8 mouse cellular contexts compared by ENCODE assay signal in genomic region chr4:132756974-132757373, GRCm38 (mm10). TPM values are rescaled to one million over a fixed set of nuclear protein-coding genes. Genes with fewer than 3 reads are reported as not detected.
DNase-seq lines count a peak whose midpoint lies in the region; ATAC-seq and TF ChIP-seq lines count a peak whose summit lies in the region.

TSS of gene Smpdl3b (minus strand) at chr4:132757252.

- peaks cover 5% of the 10 kb centered on the region; the same call in 1 of the 2 replicates for H3K27me3 ChIP-seq in forebrain, embryonic 14.5 days (replicated peaks; ENCODE audit: control insufficient read depth, insufficient read depth, low read length)
- 0 out of 2 replicates have a peak, but pooled peaks cover 3% of the 10 kb centered on the region for H3K27me3 ChIP-seq in heart, postnatal 0 days (ENCODE audit: control insufficient read depth, insufficient read depth, low read length)
- H3K27me3 ChIP-seq in liver, embryonic 15.5 days, result peaks cover 54% of the 10 kb centered on the region
- H3K27me3 ChIP-seq in neural tube, embryonic 11.5 days (ENCODE audit: control insufficient read depth, insufficient read depth, low read length), result 0 out of 2 replicates have a peak, but pooled peaks cover 2% of the 10 kb centered on the region

- H3K27ac ChIP-seq in bone marrow macrophage, adult 2 months (ENCODE audit: insufficient read depth, low read depth, low read length), result peak within 1 kb of the TSS; percentile 50
- H3K27ac ChIP-seq in forebrain, embryonic 14.5 days (ENCODE audit: low read depth, low read length), result no peak within 1 kb of the TSS
- no peak within 1 kb of the TSS for H3K27ac ChIP-seq in heart, postnatal 0 days (ENCODE audit: low read depth)
- H3K27ac ChIP-seq in liver, embryonic 15.5 days (replicated peaks), result no peak within 1 kb of the TSS
- no peak within 1 kb of the TSS for H3K27ac ChIP-seq in neural tube, embryonic 11.5 days (ENCODE audit: low read depth, low read length)

- no peaks in the 10 kb centered on the region for H3K36me3 ChIP-seq in forebrain, embryonic 14.5 days (ENCODE audit: control insufficient read depth, insufficient read depth, low read length)
- no peaks in the 10 kb centered on the region for H3K36me3 ChIP-seq in heart, postnatal 0 days (replicated peaks; ENCODE audit: control insufficient read depth, insufficient read depth, low read length)
- no peaks in the 10 kb centered on the region for H3K36me3 ChIP-seq in liver, embryonic 15.5 days (replicated peaks)
- H3K36me3 ChIP-seq in neural tube, embryonic 11.5 days (ENCODE audit: control insufficient read depth, insufficient read depth, low read length), result no peaks in the 10 kb centered on the region

- peak; percentile 89 for ATAC-seq in CD4-positive, CD25-positive, alpha-beta regulatory T cell, adult 4 months
- ATAC-seq in forebrain, embryonic 14.5 days, result peak; percentile 81
- ATAC-seq in heart, postnatal 0 days (ENCODE audit: insufficient read depth, low read depth), result peak; percentile 85
- ATAC-seq in liver, embryonic 15.5 days (ENCODE audit: insufficient read depth), result no peak
- ATAC-seq in neural tube, embryonic 11.5 days (ENCODE audit: insufficient read depth, low FRiP score, low TSS enrichment), result peak; percentile 38; the same call in 1 of the 2 replicates

- H3K4me1 ChIP-seq in bone marrow macrophage, adult 2 months (ENCODE audit: control insufficient read depth, insufficient read depth, low read length), result peaks cover 48% of the 10 kb centered on the region
- 0 out of 2 replicates have a peak, but pooled peaks cover 3% of the 10 kb centered on the region for H3K4me1 ChIP-seq in forebrain, embryonic 14.5 days (ENCODE audit: control insufficient read depth, insufficient read depth, low read length)
- 0 out of 2 replicates have a peak, but pooled peaks cover 6% of the 10 kb centered on the region for H3K4me1 ChIP-seq in heart, postnatal 0 days (ENCODE audit: control insufficient read depth, insufficient read depth)
- peaks cover 15% of the 10 kb centered on the region for H3K4me1 ChIP-seq in liver, embryonic 15.5 days (replicated peaks)
- H3K4me1 ChIP-seq in neural tube, embryonic 11.5 days (ENCODE audit: control insufficient read depth, insufficient read depth, low read length), result no peaks in the 10 kb centered on the region

- TF ChIP-seq CTCF in bone marrow macrophage, adult 2 months (IDR thresholded peaks at IDR 0.05; ENCODE audit: low read depth, low read length), result no peak
- peak; percentile 59 for TF ChIP-seq CTCF in heart, postnatal 0 days (IDR thresholded peaks at IDR 0.05; ENCODE audit: low read depth)

- TF ChIP-seq EP300 in heart, postnatal 0 days (IDR thresholded peaks at IDR 0.05; ENCODE audit: low read depth), result no peak

- H3K9ac ChIP-seq in forebrain, embryonic 14.5 days (ENCODE audit: low read length), result peak within 1 kb of the TSS; percentile 57
- H3K9ac ChIP-seq in heart, postnatal 0 days (replicated peaks; ENCODE audit: low read depth, low read length), result no peak within 1 kb of the TSS
- H3K9ac ChIP-seq in liver, embryonic 15.5 days, result no peak within 1 kb of the TSS
- peak within 1 kb of the TSS; percentile 56 for H3K9ac ChIP-seq in neural tube, embryonic 11.5 days (ENCODE audit: low read length)

- DNase-seq in forebrain, embryonic 14.5 days (ENCODE audit: low spot score), result peak; percentile 85
- peak; percentile 75 for DNase-seq in heart, postnatal 0 days (ENCODE audit: low spot score)
- DNase-seq in kidney, postnatal 25 days, result peak; percentile 80 to 91
- DNase-seq in neural tube, embryonic 11.5 days (ENCODE audit: low spot score), result peak; percentile 80
- DNase-seq in thymus, postnatal 4 days, result peak; percentile 50

- no peak for TF ChIP-seq POLR2A in bone marrow macrophage, adult 2 months (IDR thresholded peaks at IDR 0.05; ENCODE audit: borderline replicate concordance, low read depth, low read length)

- 1% methylated on average over 20 of the region's 22 CpGs for WGBS in forebrain, embryonic 14.5 days
- 1% methylated on average over 22 of the region's 22 CpGs for WGBS in heart, postnatal 0 days
- 1% methylated on average over 22 of the region's 22 CpGs for WGBS in liver, embryonic 15.5 days (ENCODE audit: insufficient replicate concordance)
- 1% methylated on average over 22 of the region's 22 CpGs for WGBS in neural tube, embryonic 11.5 days

- H3K4me2 ChIP-seq in forebrain, embryonic 14.5 days (ENCODE audit: low read length), result peak within 1 kb of the TSS; percentile 67
- peak within 1 kb of the TSS; percentile 75 for H3K4me2 ChIP-seq in heart, postnatal 0 days (ENCODE audit: low read depth, low read length)
- peak within 1 kb of the TSS; percentile 62 for H3K4me2 ChIP-seq in liver, embryonic 15.5 days
- H3K4me2 ChIP-seq in neural tube, embryonic 11.5 days (ENCODE audit: low read depth), result peak within 1 kb of the TSS; percentile 68

- peak within 1 kb of the TSS; percentile 83 for H3K4me3 ChIP-seq in bone marrow macrophage, adult 2 months (ENCODE audit: insufficient read depth, low read length)
- peak within 1 kb of the TSS; percentile 31 for H3K4me3 ChIP-seq in forebrain, embryonic 14.5 days (ENCODE audit: low read depth, low read length)
- peak within 1 kb of the TSS; percentile 50 for H3K4me3 ChIP-seq in heart, postnatal 0 days (ENCODE audit: low read depth, low read length)
- H3K4me3 ChIP-seq in liver, embryonic 15.5 days (replicated peaks), result peak within 1 kb of the TSS; percentile 44
- H3K4me3 ChIP-seq in neural tube, embryonic 11.5 days (ENCODE audit: low read depth, low read length), result peak within 1 kb of the TSS; percentile 27

- H3K9me3 ChIP-seq in forebrain, embryonic 14.5 days (replicated peaks; ENCODE audit: control insufficient read depth, low read length), result no peaks in the 10 kb centered on the region
- no peaks in the 10 kb centered on the region for H3K9me3 ChIP-seq in heart, postnatal 0 days (replicated peaks; ENCODE audit: control insufficient read depth, low read length)
- H3K9me3 ChIP-seq in liver, embryonic 15.5 days (replicated peaks), result no peaks in the 10 kb centered on the region
- H3K9me3 ChIP-seq in neural tube, embryonic 11.5 days (ENCODE audit: control insufficient read depth, low read length), result no peaks in the 10 kb centered on the region

RNA-seq across cellular contexts. Expression of gene Smpdl3b, which starts in this region (rescaled TPM):
- polyA plus RNA-seq in CD4-positive, CD25-positive, alpha-beta regulatory T cell, adult 4 months (2017; shearing (Covaris generic)), result 1 to 10 TPM in 1 of 2 experiments, under 1 TPM in 1; 0.96 to 1.8 TPM
- 8.8 and 9.1 TPM in 2 replicates for polyA plus RNA-seq in bone marrow macrophage, adult 2 months (2012; ENCODE audit: insufficient read depth, insufficient read length, missing spikeins)
- polyA plus RNA-seq in forebrain, embryonic 14.5 days (2014; fragmentation: Nextera tagmentation; extraction: Ambion mirVana), result 1.3 and 1.5 TPM in 2 replicates
- total RNA-seq in heart, postnatal 0 days (2014; rRNA removed; ENCODE audit: low replicate concordance), result 0.11 and 2.6 TPM in 2 replicates
- polyA plus RNA-seq in heart, postnatal 0 days (2015; fragmentation: Nextera tagmentation; extraction: Ambion mirVana), result 1.7 TPM in 2 replicates
- polyA plus RNA-seq in liver, embryonic 15.5 days (2015; fragmentation: Nextera tagmentation; extraction: Ambion mirVana), result 1.0 and 1.1 TPM in 2 replicates
- 1.8 and 2.0 TPM in 2 replicates for polyA plus RNA-seq in neural tube, embryonic 11.5 days (2014; fragmentation: Nextera tagmentation; extraction: Ambion mirVana)

Comparison
In these comparisons a context has a peak if more than half of its experiments do, and no peak if none do; other contexts are left out.
1. H3K4me3 ChIP-seq: peak in every context shown above with its lines; median percentile 83 in bone marrow macrophage, adult 2 months; 50 in heart, postnatal 0 days; 44 in liver, embryonic 15.5 days; 31 in forebrain, embryonic 14.5 days; 27 in neural tube, embryonic 11.5 days.
2. H3K9ac ChIP-seq: peak in forebrain, embryonic 14.5 days (single experiment) and neural tube, embryonic 11.5 days (single experiment); none in heart, postnatal 0 days (single experiment) and liver, embryonic 15.5 days (single experiment).
3. Peak in every context shown above with its lines, with median percentiles within 50 percentile points of each other: DNase-seq and H3K4me2 ChIP-seq.